Comparison of ENCODE assay signal across 8 mouse cellular contexts in genomic region chr4:126428682-126429346, GRCm38 (mm10). TPM values are rescaled to one million over a fixed set of nuclear protein-coding genes. Genes with fewer than 3 reads are reported as not detected.
A peak's percentile ranks its signal among the peaks of the same experiment; 100 is the strongest.
DNase-seq lines count a peak whose midpoint lies in the region; ATAC-seq lines count a peak whose summit lies in the region.

No protein-coding gene starts in this region.

- H3K9me3 ChIP-seq in kidney, embryonic 16.5 days (ENCODE audit: low read length): no peaks in the 10 kb centered on the region
- H3K9me3 ChIP-seq in liver, embryonic 15.5 days (replicated peaks): no peaks in the 10 kb centered on the region

- DNase-seq in kidney, postnatal 25 days: no peak
- no peak for DNase-seq in retina, postnatal 1 day
- no peak for DNase-seq in urinary bladder, postnatal 25 days (ENCODE audit: low spot score)
- DNase-seq in thymus, adult 18-20 months: no peak

- H3K4me3 ChIP-seq in kidney, embryonic 16.5 days (ENCODE audit: low read length): peak overlapping the region; percentile 95
- peak overlapping the region; percentile 94 for H3K4me3 ChIP-seq in brown adipose tissue, adult 24 weeks (ENCODE audit: insufficient read depth, low read depth, low read length)
- H3K4me3 ChIP-seq in liver, embryonic 15.5 days (replicated peaks): peak overlapping the region; percentile 76

- H3K27me3 ChIP-seq in kidney, embryonic 16.5 days (ENCODE audit: insufficient read depth, low read length): no peaks in the 10 kb centered on the region
- no peaks in the 10 kb centered on the region for H3K27me3 ChIP-seq in liver, embryonic 15.5 days

- peaks cover 6% of the 10 kb centered on the region for H3K4me1 ChIP-seq in kidney, embryonic 16.5 days (ENCODE audit: insufficient read depth, low read length)
- H3K4me1 ChIP-seq in brown adipose tissue, adult 24 weeks (ENCODE audit: control insufficient read depth, insufficient read depth, insufficient read length, low read length): no peaks in the 10 kb centered on the region
- peaks cover 22% of the 10 kb centered on the region for H3K4me1 ChIP-seq in liver, embryonic 15.5 days (replicated peaks)

- 1% methylated on average over 24 of the region's 24 CpGs for WGBS in kidney, embryonic 16.5 days
- WGBS in liver, embryonic 15.5 days (ENCODE audit: insufficient replicate concordance): 2% methylated on average over 24 of the region's 24 CpGs

- H3K36me3 ChIP-seq in kidney, embryonic 16.5 days (ENCODE audit: insufficient read depth, low read length): no peaks in the 10 kb centered on the region
- no peaks in the 10 kb centered on the region for H3K36me3 ChIP-seq in liver, embryonic 15.5 days (replicated peaks)

- ATAC-seq in kidney, embryonic 16.5 days (ENCODE audit: low FRiP score, low TSS enrichment): no peak
- peak; percentile 18 for ATAC-seq in granulocyte monocyte progenitor cell, adult 5-6 weeks (replicated peaks; ENCODE audit: poor library complexity, severe bottlenecking)
- peak; percentile 20 for ATAC-seq in liver, embryonic 15.5 days (ENCODE audit: insufficient read depth)

- H3K4me2 ChIP-seq in kidney, embryonic 16.5 days (replicated peaks; ENCODE audit: low read depth, low read length): peak overlapping the region; percentile 91
- peak overlapping the region; percentile 94 for H3K4me2 ChIP-seq in liver, embryonic 15.5 days

- H3K27ac ChIP-seq in kidney, embryonic 16.5 days (ENCODE audit: low read length): peak overlapping the region; percentile 89
- H3K27ac ChIP-seq in brown adipose tissue, adult 24 weeks (replicated peaks; ENCODE audit: low read depth, low read length): peak overlapping the region; percentile 86
- peak overlapping the region; percentile 88 for H3K27ac ChIP-seq in liver, embryonic 15.5 days (replicated peaks)

- peak overlapping the region; percentile 90 for H3K9ac ChIP-seq in kidney, embryonic 16.5 days (replicated peaks; ENCODE audit: low read length)
- H3K9ac ChIP-seq in liver, embryonic 15.5 days: peak overlapping the region; percentile 86

RNA-seq across cellular contexts. Expression of gene Ago3, which starts 0.5 kb away (rescaled TPM):
- 13.6 and 17.9 TPM in 2 replicates for polyA plus RNA-seq in kidney, embryonic 16.5 days (2015; fragmentation: Nextera tagmentation; extraction: Ambion mirVana)
- 4.6 and 5.3 TPM in 2 replicates for polyA plus RNA-seq in brown adipose tissue, adult 24 weeks (2012; ENCODE audit: insufficient read depth, insufficient read length, missing spikeins)
- 8.9 and 21.4 TPM in 2 replicates for total RNA-seq in granulocyte monocyte progenitor cell, adult 5-6 weeks (2014; fragmentation: Nextera tagmentation)
- total RNA-seq in granulocyte monocyte progenitor cell, adult 5-6 weeks (2017): 6.6 and 6.8 TPM in 2 replicates
- 5.1 and 5.2 TPM in 2 replicates for polyA plus RNA-seq in liver, embryonic 15.5 days (2015; fragmentation: Nextera tagmentation; extraction: Ambion mirVana)

RNA-seq across cellular contexts. Expression of gene Ago1, which starts 39.6 kb away (rescaled TPM):
- 4.6 and 5.1 TPM in 2 replicates for polyA plus RNA-seq in kidney, embryonic 16.5 days (2015; fragmentation: Nextera tagmentation; extraction: Ambion mirVana)
- 4.9 and 8.9 TPM in 2 replicates for polyA plus RNA-seq in brown adipose tissue, adult 24 weeks (2012; ENCODE audit: insufficient read depth, insufficient read length, missing spikeins)
- total RNA-seq in granulocyte monocyte progenitor cell, adult 5-6 weeks (2014; fragmentation: Nextera tagmentation): 22.5 and 32.9 TPM in 2 replicates
- total RNA-seq in granulocyte monocyte progenitor cell, adult 5-6 weeks (2017): 18.2 and 18.6 TPM in 2 replicates
- 0.94 and 1.1 TPM in 2 replicates for polyA plus RNA-seq in liver, embryonic 15.5 days (2015; fragmentation: Nextera tagmentation; extraction: Ambion mirVana)
